Mouse (Mus musculus) liver, postnatal 0 days (tissue): Measurements from ENCODE around the gene Hoxa5. TPM values are rescaled to one million over a fixed set of nuclear protein-coding genes. Genes with fewer than 3 reads are reported as not detected.

Source experiments
- ATAC-seq: fragments of 200-750 bp; cut with Nextera tagmentation; 2 replicates; pipeline ENCODE4 v1.8.0; 2017; ENCODE audit warnings: mild to moderate bottlenecking, moderate library complexity
- DNase-seq: peaks from one replicate; pipeline ENCODE4 v3.0.0-alpha.2; 2016
- H3K27ac ChIP-seq: fragments of 300-500 bp; sonication (generic); 2 replicates; pipeline ENCODE4 v1.5.1; 2014; ENCODE audit warnings: antibody characterized with exemption, moderate library complexity, mild to moderate bottlenecking, low read depth
- H3K27me3 ChIP-seq: fragments of 300-500 bp; sonication (generic); 2 replicates; pipeline ENCODE4 v1.6.1; 2014; ENCODE audit warnings: low read length, control low read depth, mixed read lengths; ENCODE audit not compliant: insufficient read depth
- H3K36me3 ChIP-seq: fragments of 300-500 bp; sonication (generic); replicated peaks from 2 replicates; pipeline ENCODE4 v1.6.1; 2014; ENCODE audit warnings: mild to moderate bottlenecking, control low read depth, low read length, moderate library complexity, mixed read lengths; ENCODE audit not compliant: insufficient read depth
- H3K4me1 ChIP-seq: fragments of 300-500 bp; sonication (generic); 2 replicates; pipeline ENCODE4 v1.6.1; 2014; ENCODE audit warnings: antibody characterized with exemption, mild to moderate bottlenecking, control low read depth; ENCODE audit not compliant: insufficient read depth
- H3K4me2 ChIP-seq: fragments of 300-500 bp; sonication (generic); 2 replicates; pipeline ENCODE4 v1.6.1; 2014; ENCODE audit warnings: low read depth, mild to moderate bottlenecking, low read length, moderate library complexity, mixed read lengths
- H3K4me3 ChIP-seq: fragments of 300-500 bp; sonication (generic); 2 replicates; pipeline ENCODE4 v1.5.1; 2014; ENCODE audit warnings: low read depth, low read length
- H3K9ac ChIP-seq: fragments of 300-500 bp; sonication (generic); replicated peaks from 2 replicates; pipeline ENCODE4 v1.6.1; 2014; ENCODE audit warnings: mild to moderate bottlenecking, moderate library complexity
- H3K9me3 ChIP-seq: fragments of 300-500 bp; sonication (generic); 2 replicates; pipeline ENCODE4 v1.6.1; 2016; ENCODE audit warnings: mild to moderate bottlenecking, control low read depth, low read length, mixed read lengths
- CTCF ChIP-seq: sonication (generic); IDR thresholded peaks from 2 replicates; pipeline ENCODE4 v1.5.1; 2016; ENCODE audit warnings: antibody characterized with exemption, low read depth
- EP300 ChIP-seq: IDR thresholded peaks from 2 replicates; pipeline ENCODE4 v1.6.1; 2016; ENCODE audit warnings: antibody characterized with exemption, low read depth, mild to moderate bottlenecking
- WGBS: fragments of 180-500 bp; shearing (Covaris S2); extraction: QIAGEN DNeasy Blood & Tissue Kit; methylation state at CpG from one replicate; pipeline ENCODE4 v1.1.7; 2014; ENCODE audit not compliant: insufficient replicate concordance; 5-methylcytosine and 5-hydroxymethylcytosine counted together
- polyA plus RNA-seq: library from polyadenylated mRNA; unstranded; fragments of >200 nt; fragmentation: Nextera tagmentation; extraction: Ambion mirVana; gene quantifications from 2 replicates; pipeline ENCODE4 v1.2.1, GENCODE M21; 2015

The Hoxa5 gene
- polyA plus RNA-seq, 1 experiment from 2014 or later: 0.58 TPM

GRCm38 (mm10) chr6:52240389-52241000 is 36.1 kb upstream of the Hoxa5 start, which contains the start of gene Hoxa10:
Hoxa10 (minus strand) TSS chr6:52240854.
- Histone ChIP-seq H3K36me3 (no peaks in the 10 kb centered on the region), H3K4me2 (peak within 1 kb of the TSS; percentile 20), H3K27ac (no peak within 1 kb of the TSS), H3K27me3 (peaks cover 100% of the 10 kb centered on the region), H3K9ac (no peak within 1 kb of the TSS), H3K4me1 (peaks cover 4% of the 10 kb centered on the region), H3K4me3 (peak within 1 kb of the TSS; percentile 10; the same call in 1 of the 2 replicates), H3K9me3 (no peaks in the 10 kb centered on the region)
- TF ChIP-seq CTCF: peak; percentile 70
- no peak for TF ChIP-seq EP300
- WGBS: 5% methylated on average over 35 of the region's 35 CpGs
- no peak for ATAC-seq
- peak; percentile 83 for DNase-seq

- no peak overlapping the region for H3K27ac ChIP-seq
- H3K36me3 ChIP-seq: no peaks in the 10 kb centered on the region
- peaks cover 100% of the 10 kb centered on the region for H3K27me3 ChIP-seq
- H3K9ac ChIP-seq: no peak overlapping the region
- ATAC-seq: no peak
- H3K9me3 ChIP-seq: no peaks in the 10 kb centered on the region
- TF ChIP-seq CTCF (no peak), EP300 (no peak)
- peak overlapping the region; percentile 10; the same call in 1 of the 2 replicates for H3K4me3 ChIP-seq
- 3% methylated on average over 30 of the region's 30 CpGs for WGBS
- H3K4me1 ChIP-seq: peaks cover 1% of the 10 kb centered on the region
- peak overlapping the region; percentile 20 for H3K4me2 ChIP-seq
- DNase-seq: no peak
These were observed 35.4 kb upstream of the Hoxa5 start for GRCm38 (mm10) chr6:52239625-52240388.

GRCm38 (mm10) chr6:52238976-52239375 is 34.6 kb upstream of the Hoxa5 start:
- H3K36me3 ChIP-seq: no peaks in the 10 kb centered on the region
- no peak for DNase-seq
- no peaks in the 10 kb centered on the region for H3K9me3 ChIP-seq
- H3K4me1 ChIP-seq: no peaks in the 10 kb centered on the region; the same call in 1 of the 2 replicates
- H3K4me2 ChIP-seq: no peak overlapping the region
- no peak for ATAC-seq
- H3K9ac ChIP-seq: no peak overlapping the region
- 9% methylated on average over 7 of the region's 7 CpGs for WGBS
- peaks cover 100% of the 10 kb centered on the region for H3K27me3 ChIP-seq
- TF ChIP-seq EP300 (no peak), CTCF (no peak)
- H3K27ac ChIP-seq: no peak overlapping the region
- no peak overlapping the region for H3K4me3 ChIP-seq

DNA sequence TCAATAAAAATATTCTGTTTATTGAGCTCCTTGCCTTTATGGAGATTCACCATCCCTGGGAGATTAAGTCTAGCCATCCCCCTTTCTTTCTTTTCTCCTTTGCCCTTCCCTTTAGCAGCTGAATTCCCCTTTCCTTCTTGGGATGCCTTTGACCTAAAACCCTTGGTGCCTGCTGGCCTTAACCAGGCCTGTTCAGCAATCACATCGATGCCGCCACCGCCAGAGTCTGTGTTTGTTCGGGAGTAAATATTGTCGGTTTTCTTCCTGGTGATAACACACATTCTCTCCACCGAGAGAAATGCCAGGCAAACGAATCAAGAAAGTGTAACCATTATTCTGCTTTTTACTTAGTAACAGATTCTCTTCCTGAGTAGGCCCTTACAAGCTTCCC is 33.8 kb upstream of the Hoxa5 start:
- TF ChIP-seq CTCF: no peak
- TF ChIP-seq EP300: no peak
- Histone ChIP-seq H3K27me3 (peaks cover 100% of the 10 kb centered on the region), H3K4me2 (no peak overlapping the region)

DNA sequence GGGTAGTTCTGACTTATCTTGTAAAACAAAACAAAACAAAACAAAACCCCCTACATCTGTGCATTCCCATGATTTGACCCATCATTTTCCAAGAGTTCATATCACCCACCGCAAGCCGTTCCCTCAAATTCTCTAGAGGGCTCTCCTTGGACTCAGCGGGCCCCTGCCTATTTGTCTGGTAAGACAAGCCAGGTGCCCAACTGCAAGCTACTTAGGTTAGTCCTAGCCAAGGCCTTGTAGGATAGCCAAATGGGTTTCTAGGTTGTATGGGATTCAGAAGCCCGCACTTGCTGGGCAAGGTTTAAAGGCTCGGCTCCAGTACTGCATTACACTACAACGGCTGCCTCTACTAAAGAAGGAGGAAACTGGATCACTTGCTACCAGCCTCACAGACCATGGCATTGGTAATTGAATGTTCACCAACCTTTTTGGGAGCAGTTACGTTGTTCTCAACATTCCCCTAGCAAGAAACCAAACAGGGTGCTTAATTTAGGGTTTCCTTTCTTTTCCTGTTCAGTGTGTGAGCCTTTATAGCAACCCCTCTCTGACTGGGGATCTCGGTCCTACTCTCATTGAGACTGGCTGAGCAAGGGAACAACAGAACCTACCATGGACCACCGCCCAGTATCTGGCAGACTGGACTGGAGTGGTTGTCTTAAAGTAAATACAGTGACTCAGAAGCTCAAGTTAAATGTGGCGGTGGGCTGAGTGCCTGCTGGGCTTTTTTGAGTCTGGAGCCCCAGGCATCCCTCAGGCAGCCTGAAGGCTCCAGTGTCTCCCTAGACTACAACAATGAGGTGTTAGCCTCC is 33.2 kb upstream of the Hoxa5 start:
- ATAC-seq: no peak
- Histone ChIP-seq H3K9ac (no peak overlapping the region), H3K4me3 (no peak overlapping the region), H3K36me3 (no peaks in the 10 kb centered on the region), H3K27ac (no peak overlapping the region), H3K27me3 (peaks cover 100% of the 10 kb centered on the region), H3K9me3 (no peaks in the 10 kb centered on the region), H3K4me1 (peaks cover 2% of the 10 kb centered on the region; the same call in 1 of the 2 replicates), H3K4me2 (no peak overlapping the region)
- DNase-seq: no peak
- TF ChIP-seq EP300 (no peak), CTCF (no peak)
- WGBS: 26% methylated on average over 10 of the region's 10 CpGs

More for the DNA sequence above, 33.8 kb upstream of the Hoxa5 start:
- Histone ChIP-seq H3K27ac (no peak overlapping the region), H3K9me3 (no peaks in the 10 kb centered on the region), H3K4me1 (no peaks in the 10 kb centered on the region; the same call in 1 of the 2 replicates), H3K36me3 (no peaks in the 10 kb centered on the region), H3K9ac (no peak overlapping the region), H3K4me3 (no peak overlapping the region)
- DNase-seq (no peak), ATAC-seq (no peak)
- 7% methylated on average over 7 of the region's 7 CpGs for WGBS

DNA sequence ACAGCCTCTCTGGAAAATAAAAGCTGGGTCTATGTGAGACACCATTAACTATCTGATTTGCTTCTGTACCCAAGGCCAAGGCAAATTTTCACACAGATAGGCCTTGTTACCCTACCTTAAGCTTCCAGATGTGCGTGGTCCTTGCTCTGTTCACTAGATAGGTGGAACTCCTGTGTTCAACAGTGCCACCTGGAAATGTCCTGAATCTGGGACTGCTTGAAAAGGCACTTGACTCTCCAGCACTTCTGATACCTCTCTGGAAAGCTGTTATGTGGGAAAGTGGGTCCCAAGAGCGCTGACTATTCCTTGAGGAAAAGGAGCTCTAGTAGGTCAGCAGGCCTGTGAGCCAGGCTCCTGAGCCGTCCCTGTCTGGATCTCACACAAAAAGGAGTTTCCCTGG is 32.4 kb upstream of the Hoxa5 start:
- 27% methylated on average over 3 of the region's 3 CpGs for WGBS
- Histone ChIP-seq H3K27me3 (peaks cover 100% of the 10 kb centered on the region), H3K4me2 (no peak overlapping the region), H3K4me1 (peaks cover 2% of the 10 kb centered on the region; the same call in 1 of the 2 replicates), H3K9me3 (no peaks in the 10 kb centered on the region), H3K4me3 (no peak overlapping the region), H3K36me3 (no peaks in the 10 kb centered on the region), H3K9ac (no peak overlapping the region), H3K27ac (no peak overlapping the region)
- DNase-seq: no peak
- TF ChIP-seq EP300 (no peak), CTCF (no peak)
- ATAC-seq: no peak
